Mouse (Mus musculus) kidney, adult 8-10 months (tissue): ENCODE measurements around the gene Pef1.

Experiments
- DNase-seq, 2 experiments: peaks; one replicate each; pipeline ENCODE4 v3.0.0; 2022

Pef1 gene

DNA sequence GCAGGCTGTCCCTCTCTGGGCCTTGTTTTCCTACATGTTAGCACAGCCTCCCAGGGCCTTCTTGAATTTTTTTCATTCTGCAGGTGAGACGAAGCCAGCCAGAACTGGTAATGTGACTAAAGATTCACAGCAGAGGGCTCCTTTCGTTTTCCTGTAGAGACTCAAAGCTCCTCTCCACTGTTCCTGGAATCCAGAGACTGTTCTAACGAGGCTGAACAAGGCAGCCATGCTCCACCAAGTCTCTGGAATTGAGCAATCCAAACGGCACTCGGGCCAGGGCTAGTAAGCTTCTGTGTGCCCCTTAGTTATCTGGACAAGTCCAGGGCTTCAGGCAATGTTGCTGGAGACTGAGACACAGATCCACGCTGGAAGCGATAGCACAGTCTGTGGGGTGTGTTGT lies 75.2 kb downstream of the Pef1 start:
- peak; percentile 23 to 41 for DNase-seq
